Mouse (Mus musculus) hindbrain, postnatal 0 days (tissue): ENCODE data around the gene Itga7. TPM values are rescaled to one million over a fixed set of nuclear protein-coding genes. Genes with fewer than 3 reads are reported as not detected.

Experiments used
- ATAC-seq: fragments of 200-750 bp; cut with Nextera tagmentation; 2 replicates; pipeline ENCODE4 v1.8.0; 2017; ENCODE audit warnings: mild to moderate bottlenecking, moderate TSS enrichment, moderate library complexity
- DNase-seq: peaks from one replicate; pipeline ENCODE4 v3.0.0-alpha.2; 2015; ENCODE audit warnings: low spot score
- H3K27ac ChIP-seq: fragments of 300-500 bp; sonication (generic); 2 replicates; pipeline ENCODE4 v1.5.1; 2014; ENCODE audit warnings: mild to moderate bottlenecking
- H3K27me3 ChIP-seq: fragments of 300-500 bp; sonication (generic); 2 replicates; pipeline ENCODE4 v1.6.1; 2014; ENCODE audit warnings: low read length, mixed read lengths; ENCODE audit not compliant: insufficient read depth
- H3K36me3 ChIP-seq: fragments of 300-500 bp; sonication (generic); 2 replicates; pipeline ENCODE4 v1.6.1; 2014; ENCODE audit warnings: low read length, mixed read lengths; ENCODE audit not compliant: insufficient read depth
- H3K4me1 ChIP-seq: fragments of 300-500 bp; sonication (generic); 2 replicates; pipeline ENCODE4 v1.6.1; 2014; ENCODE audit warnings: antibody characterized with exemption, low read length, mixed read lengths; ENCODE audit not compliant: insufficient read depth
- H3K4me2 ChIP-seq: fragments of 300-500 bp; sonication (generic); 2 replicates; pipeline ENCODE4 v1.6.1; 2014; ENCODE audit warnings: low read depth, mild to moderate bottlenecking, low read length, moderate library complexity, mixed read lengths
- H3K4me3 ChIP-seq: fragments of 300-500 bp; sonication (generic); 2 replicates; pipeline ENCODE4 v1.5.1; 2014; ENCODE audit warnings: low read length
- H3K9ac ChIP-seq: fragments of 300-500 bp; sonication (generic); replicated peaks from 2 replicates; pipeline ENCODE4 v1.6.1; 2014; ENCODE audit warnings: mild to moderate bottlenecking, low read length, moderate library complexity, mixed read lengths
- H3K9me3 ChIP-seq: fragments of 300-500 bp; sonication (generic); 2 replicates; pipeline ENCODE4 v1.6.1; 2016; ENCODE audit warnings: low read length, mixed read lengths
- CTCF ChIP-seq: IDR thresholded peaks from 2 replicates; pipeline ENCODE4 v1.5.1; 2016; ENCODE audit warnings: antibody characterized with exemption, control low read depth, low read depth
- WGBS: fragments of 180-500 bp; shearing (Covaris S2); extraction: QIAGEN DNeasy Blood & Tissue Kit; methylation state at CpG from one replicate; pipeline ENCODE4 v1.1.7; 2014; 5-methylcytosine and 5-hydroxymethylcytosine counted together
- polyA plus RNA-seq: library from polyadenylated mRNA; unstranded; fragments of >200 nt; fragmentation: Nextera tagmentation; extraction: Ambion mirVana; gene quantifications from 2 replicates; pipeline ENCODE4 v1.2.1, GENCODE M21; 2015
- total RNA-seq: library from RNA; depleted of rRNA; stranded (reverse); fragments of >200 nt; gene quantifications from 2 replicates; pipeline ENCODE4 v1.2.3, GENCODE M21; 2014

Gene Itga7
- total and polyA plus RNA-seq, 2 experiments from 2014 or later = 15.1 to 29.0 TPM

- no peaks in the 10 kb centered on the region for H3K9me3 ChIP-seq
- no peaks in the 10 kb centered on the region for H3K27me3 ChIP-seq
- TF ChIP-seq CTCF = no peak
- peak; percentile 83 for DNase-seq
- H3K27ac ChIP-seq = peak overlapping the region; percentile 93
- no peaks in the 10 kb centered on the region for H3K36me3 ChIP-seq
- no peaks in the 10 kb centered on the region for H3K4me1 ChIP-seq
- peak overlapping the region; percentile 63 for H3K4me2 ChIP-seq
- peak; percentile 57 for ATAC-seq
- H3K9ac ChIP-seq = peak overlapping the region; percentile 85
- 1% methylated on average over 58 of the region's 66 CpGs for WGBS
- peak overlapping the region; percentile 87 for H3K4me3 ChIP-seq
Observed at GRCm38 (mm10) chr10:128910066-128910841, 23.4 kb upstream of the Itga7 start.

- no peak for TF ChIP-seq CTCF
- Histone ChIP-seq H3K36me3 (no peaks in the 10 kb centered on the region; the same call in 1 of the 2 replicates), H3K9ac (no peak overlapping the region), H3K27ac (no peak overlapping the region; the same call in 1 of the 2 replicates), H3K4me3 (peak overlapping the region; percentile 87), H3K9me3 (no peaks in the 10 kb centered on the region), H3K27me3 (no peaks in the 10 kb centered on the region), H3K4me2 (peak overlapping the region; percentile 63), H3K4me1 (no peaks in the 10 kb centered on the region)
- no peak for ATAC-seq
- 76% methylated on average over 6 of the region's 6 CpGs for WGBS
- no peak for DNase-seq
Observed at GRCm38 (mm10) chr10:128911430-128911829, 22.2 kb upstream of the Itga7 start.

GRCm38 (mm10) chr10:128912268-128912667, 21.4 kb upstream of the Itga7 start:
- Histone ChIP-seq H3K9ac (no peak overlapping the region), H3K4me3 (no peak overlapping the region), H3K36me3 (no peaks in the 10 kb centered on the region; the same call in 1 of the 2 replicates), H3K4me2 (peak overlapping the region; percentile 63), H3K27ac (no peak overlapping the region), H3K27me3 (no peaks in the 10 kb centered on the region), H3K4me1 (no peaks in the 10 kb centered on the region), H3K9me3 (no peaks in the 10 kb centered on the region)
- WGBS = 74% methylated on average over 4 of the region's 4 CpGs
- ATAC-seq (no peak), DNase-seq (no peak)
- no peak for TF ChIP-seq CTCF

- 73% methylated on average over 4 of the region's 4 CpGs for WGBS
- ATAC-seq = no peak
- Histone ChIP-seq H3K27ac (no peak overlapping the region), H3K36me3 (no peaks in the 10 kb centered on the region; the same call in 1 of the 2 replicates), H3K4me2 (no peak overlapping the region; the same call in 1 of the 2 replicates), H3K9me3 (no peaks in the 10 kb centered on the region), H3K4me3 (no peak overlapping the region), H3K9ac (no peak overlapping the region), H3K4me1 (no peaks in the 10 kb centered on the region), H3K27me3 (no peaks in the 10 kb centered on the region)
- no peak for DNase-seq
- no peak for TF ChIP-seq CTCF
Observed at GRCm38 (mm10) chr10:128912791-128913190, 20.8 kb upstream of the Itga7 start.

GRCm38 (mm10) chr10:128913219-128913618, 20.4 kb upstream of the Itga7 start:
- no peak overlapping the region for H3K9ac ChIP-seq
- H3K4me3 ChIP-seq = no peak overlapping the region
- DNase-seq = peak; percentile 96
- peak; percentile 24 for ATAC-seq
- H3K4me2 ChIP-seq = no peak overlapping the region
- TF ChIP-seq CTCF = peak; percentile 98
- 6% methylated on average over 5 of the region's 5 CpGs for WGBS
- no peak overlapping the region for H3K27ac ChIP-seq
- no peaks in the 10 kb centered on the region for H3K9me3 ChIP-seq
- no peaks in the 10 kb centered on the region for H3K4me1 ChIP-seq
- no peaks in the 10 kb centered on the region; the same call in 1 of the 2 replicates for H3K36me3 ChIP-seq
- no peaks in the 10 kb centered on the region for H3K27me3 ChIP-seq

GRCm38 (mm10) chr10:128913696-128914095, 19.9 kb upstream of the Itga7 start:
- no peak overlapping the region for H3K4me2 ChIP-seq
- no peak overlapping the region for H3K4me3 ChIP-seq
- no peak overlapping the region for H3K27ac ChIP-seq
- no peak for ATAC-seq
- TF ChIP-seq CTCF = no peak
- H3K9ac ChIP-seq = no peak overlapping the region
- H3K27me3 ChIP-seq = no peaks in the 10 kb centered on the region
- H3K36me3 ChIP-seq = no peaks in the 10 kb centered on the region; the same call in 1 of the 2 replicates
- no peaks in the 10 kb centered on the region for H3K9me3 ChIP-seq
- no peaks in the 10 kb centered on the region for H3K4me1 ChIP-seq
- DNase-seq = no peak
- 56% methylated on average over 12 of the region's 12 CpGs for WGBS

- Histone ChIP-seq H3K4me2 (no peak overlapping the region), H3K36me3 (no peaks in the 10 kb centered on the region; the same call in 1 of the 2 replicates), H3K27ac (no peak overlapping the region), H3K9me3 (no peaks in the 10 kb centered on the region), H3K9ac (no peak overlapping the region), H3K4me3 (no peak overlapping the region), H3K4me1 (no peaks in the 10 kb centered on the region), H3K27me3 (no peaks in the 10 kb centered on the region)
- ATAC-seq = no peak
- DNase-seq = peak; percentile 25
- WGBS = 91% methylated on average over 2 of the region's 2 CpGs
- peak; percentile 56 for TF ChIP-seq CTCF
Observed at GRCm38 (mm10) chr10:128915550-128915949, 18.1 kb upstream of the Itga7 start.
